Mouse (Mus musculus): ENCODE measurements around the gene Cacna1e.

- TF ChIP-seq CTCF (IDR thresholded peaks at IDR 0.05; ENCODE audit: low read depth, low read length) (no peak), POLR2A (IDR thresholded peaks at IDR 0.05; ENCODE audit: extremely low read depth, insufficient read depth, low read length) (no peak)
These were observed 104.3 kb downstream of the Cacna1e start for GRCm38 (mm10) chr1:154779908-154780514.
